Mouse (Mus musculus): ENCODE measurements at regions not wholly inside any gene's neighbourhood (a gene's known extent, or its start where the extent isn't known, plus 50 kb on each side); places are given as distances from the start of the nearest gene placed in this dataset.

DNA sequence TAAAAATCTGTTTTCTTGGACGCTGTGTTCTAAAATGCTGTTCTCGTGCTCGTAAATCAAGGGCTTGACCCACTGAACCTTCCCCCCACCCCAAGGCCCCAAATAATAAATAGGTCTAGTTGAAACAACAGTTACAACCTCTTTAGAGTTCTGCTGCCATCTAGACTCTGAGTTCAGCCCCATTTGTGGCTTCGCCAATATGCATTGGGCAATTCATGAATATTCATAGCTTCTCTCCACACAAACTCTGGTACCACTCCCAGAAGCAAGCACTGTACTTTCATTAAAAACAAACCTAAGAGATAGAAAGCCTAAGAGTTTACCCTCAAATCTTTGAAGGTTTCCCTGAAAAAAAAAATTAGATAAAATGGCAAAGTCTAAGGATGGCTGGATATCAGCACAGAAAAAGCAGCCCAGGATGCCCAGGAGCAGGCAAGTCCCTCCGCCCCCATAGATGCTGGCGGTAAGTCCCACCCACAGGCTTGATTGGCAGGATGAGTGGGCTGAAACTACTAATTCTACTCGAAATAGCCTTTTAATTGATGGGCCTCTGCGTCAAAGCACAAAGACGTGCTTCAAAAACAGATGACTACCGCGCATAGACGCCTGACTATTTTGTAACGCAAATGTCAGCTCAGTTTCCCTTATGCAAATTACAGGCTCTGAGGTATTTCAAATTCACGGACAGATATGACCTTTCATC is 106.0 kb upstream of the Sh3bp4 start:
- no peak for DNase-seq (ENCODE audit: low read depth)

GRCm38 (mm10) chr1:88966416-88966815 is 103.8 kb upstream of the Sh3bp4 start:
- no peak for DNase-seq (ENCODE audit: low read depth)

- peak; percentile 14 for DNase-seq (ENCODE audit: low read depth)
These were observed 102.1 kb upstream of the Sh3bp4 start for GRCm38 (mm10) chr1:88968142-88968541.

DNA sequence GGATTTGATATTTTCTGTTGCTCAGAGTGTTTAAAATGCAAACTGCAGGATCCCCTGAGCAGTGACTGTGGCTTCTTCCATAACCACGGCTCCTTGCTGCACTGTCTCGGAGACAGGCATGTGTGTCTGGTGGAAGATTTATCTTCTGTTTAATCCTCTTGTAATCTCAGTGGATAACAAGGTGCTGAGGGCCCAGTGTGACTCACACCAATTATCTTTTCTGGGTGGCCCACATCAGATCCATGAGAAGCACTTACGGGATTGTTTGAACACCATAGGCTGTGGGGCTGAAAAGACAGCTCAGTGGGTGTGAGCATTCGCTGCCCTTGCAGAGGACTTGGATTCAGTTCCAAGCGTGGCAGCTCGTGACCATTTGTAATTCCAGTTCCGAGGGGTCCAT is 101.2 kb upstream of the Sh3bp4 start:
- DNase-seq (ENCODE audit: low read depth) = no peak

DNA sequence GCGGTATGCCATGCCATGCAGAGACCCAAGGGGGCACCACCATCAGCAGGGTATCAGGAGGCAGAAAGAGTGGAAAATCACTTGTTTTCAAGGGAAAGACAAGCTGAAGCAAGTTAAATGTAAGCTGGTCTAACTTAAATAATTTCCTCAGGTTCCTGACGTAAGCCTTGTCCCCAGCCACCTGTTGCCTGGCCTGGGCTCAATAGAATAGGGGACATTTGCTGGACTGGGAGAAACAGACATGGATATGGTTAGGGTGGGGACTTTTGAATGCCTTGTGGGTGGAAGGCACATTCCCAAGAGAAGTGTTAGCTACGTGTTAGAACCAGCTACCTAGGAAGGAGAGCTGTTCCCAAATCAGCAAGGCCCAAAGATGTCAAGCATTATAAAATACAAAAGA is 100.6 kb upstream of the Sh3bp4 start:
- DNase-seq (ENCODE audit: low read depth) = no peak

GRCm38 (mm10) chr1:88976101-88976500 is 94.1 kb upstream of the Sh3bp4 start:
- DNase-seq (ENCODE audit: low read depth) = no peak

- DNase-seq (ENCODE audit: low read depth) = peak; percentile 72
These were observed 82.1 kb upstream of the Sh3bp4 start for GRCm38 (mm10) chr1:88988011-88988695.

GRCm38 (mm10) chr1:88994588-88995331 is 75.5 kb upstream of the Sh3bp4 start:
- DNase-seq (ENCODE audit: low read depth) = peak; percentile 66

DNA sequence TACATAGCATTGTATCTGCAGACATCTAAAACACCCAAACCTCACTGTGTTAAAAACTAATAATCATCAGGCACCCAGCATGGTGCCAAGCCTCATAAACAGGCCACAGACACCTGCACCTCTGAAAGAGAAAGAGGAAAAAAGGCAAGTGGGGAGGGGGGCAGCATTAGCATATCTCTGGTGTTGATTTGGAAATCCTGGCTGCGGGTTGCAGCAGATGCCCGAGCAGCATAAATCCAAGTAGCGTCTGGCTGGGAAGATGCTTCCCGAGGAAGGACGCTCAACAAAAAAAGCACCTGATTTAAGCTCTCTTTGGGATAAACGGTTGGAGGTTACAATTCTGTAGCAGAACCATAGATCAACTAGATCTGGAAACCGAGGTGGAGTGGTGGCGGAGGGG is 74.3 kb upstream of the Sh3bp4 start:
- DNase-seq (ENCODE audit: low read depth) = no peak

GRCm38 (mm10) chr1:88996657-88997056 is 73.6 kb upstream of the Sh3bp4 start:
- no peak for DNase-seq (ENCODE audit: low read depth)

- DNase-seq (ENCODE audit: low read depth) = no peak
These were observed 72.4 kb upstream of the Sh3bp4 start for GRCm38 (mm10) chr1:88997847-88998246.

DNA sequence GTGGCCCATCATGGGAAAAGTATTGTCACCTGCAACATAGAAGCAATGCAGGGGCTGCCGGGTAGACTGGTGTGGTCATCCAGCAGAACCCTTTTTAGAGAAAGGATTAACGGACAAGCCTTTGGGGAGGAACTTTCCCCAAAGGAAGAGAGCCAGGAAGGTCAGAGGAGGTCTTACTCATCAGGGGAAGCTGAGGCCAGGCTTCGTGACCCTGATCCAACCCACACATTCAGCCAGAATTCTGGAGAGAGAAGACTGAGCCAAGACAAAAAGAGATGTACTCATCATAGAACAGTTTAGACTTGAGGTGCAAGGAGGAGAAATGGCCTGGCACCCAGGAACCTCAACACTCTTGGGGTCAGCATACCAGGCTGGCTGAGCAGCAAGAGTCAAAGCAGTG is 67.9 kb upstream of the Sh3bp4 start:
- DNase-seq (ENCODE audit: low read depth) = no peak

- DNase-seq (ENCODE audit: low read depth) = no peak
These were observed 66.5 kb upstream of the Sh3bp4 start for GRCm38 (mm10) chr1:89003752-89004151.

- no peak for DNase-seq (ENCODE audit: low read depth)
These were observed 62.7 kb upstream of the Sh3bp4 start for GRCm38 (mm10) chr1:89007476-89007875.

- no peak for DNase-seq (ENCODE audit: low read depth)
These were observed 60.0 kb upstream of the Sh3bp4 start for GRCm38 (mm10) chr1:89010170-89010569.

DNA sequence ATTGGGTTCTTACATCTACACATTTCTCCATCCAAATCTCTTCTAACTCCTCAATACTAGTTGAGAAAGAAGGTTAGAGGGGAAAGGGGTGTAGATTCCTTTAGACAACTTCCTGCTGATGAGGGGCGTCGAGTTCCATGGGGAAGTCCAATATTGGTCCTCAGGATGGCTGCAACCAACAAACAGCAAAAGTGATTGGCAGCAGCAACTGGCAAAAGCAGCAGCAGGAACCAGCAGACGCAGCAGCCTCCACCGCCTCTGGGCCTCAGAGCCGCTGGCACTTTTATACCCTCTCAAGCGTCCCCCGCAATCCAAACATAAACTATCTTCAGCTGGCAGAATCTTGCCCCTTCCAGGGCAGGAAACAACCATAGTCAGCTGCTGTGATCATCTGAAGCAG is 58.8 kb upstream of the Sh3bp4 start:
- no peak for DNase-seq (ENCODE audit: low read depth)

GRCm38 (mm10) chr1:89015385-89015784 is 54.8 kb upstream of the Sh3bp4 start:
- no peak for DNase-seq (ENCODE audit: low read depth)

GRCm38 (mm10) chr1:89015845-89016244 is 54.4 kb upstream of the Sh3bp4 start:
- DNase-seq (ENCODE audit: low read depth) = no peak

DNA sequence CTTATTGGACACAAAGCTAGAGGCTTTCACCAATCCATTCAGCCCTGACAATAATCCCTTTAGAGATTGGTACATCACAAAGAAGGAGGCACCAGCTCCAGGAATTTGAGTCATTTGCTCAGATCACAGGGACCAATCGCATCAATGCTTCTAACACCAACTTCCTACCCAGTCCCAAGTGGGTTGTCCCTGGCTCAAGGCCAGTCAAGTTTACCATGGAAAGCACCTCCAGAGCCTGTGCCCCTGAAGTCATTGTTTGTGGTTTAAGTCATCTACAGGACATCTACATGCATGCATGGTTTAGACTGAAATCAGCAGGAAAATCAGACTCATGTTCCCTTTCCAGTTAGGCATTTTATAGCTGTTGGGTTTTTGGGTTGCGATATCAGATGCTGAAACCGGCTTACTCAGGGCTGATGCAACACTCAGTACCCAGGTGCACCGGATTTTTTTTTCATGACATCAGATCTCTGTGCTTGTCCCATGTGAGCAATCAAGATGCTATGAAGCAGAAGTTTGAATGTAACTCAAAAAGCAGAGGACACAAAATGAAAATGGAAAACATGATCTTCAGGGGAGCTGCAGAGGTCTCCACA is 50.3 kb upstream of the Sh3bp4 start:
- DNase-seq (ENCODE audit: low read depth) = peak; percentile 60
